ENCODE assay signal across 10 mouse cellular contexts in genomic region chr1:86053198-86053921, GRCm38 (mm10). TPM values are rescaled to one million over a fixed set of nuclear protein-coding genes. Genes with fewer than 3 reads are reported as not detected.
DNase-seq lines count a peak whose midpoint lies in the region; ATAC-seq and TF ChIP-seq lines count a peak whose summit lies in the region.
"Had no signal": no experiment of that assay in that cellular context is flagged by ENCODE, and none has a peak within 500 bp of the region (broad histone marks: within the 10 kb centered on the region; RNA-seq: fewer than 3 reads in every experiment).

No protein-coding gene starts in this region.

- no peak for TF ChIP-seq POLR2A in cerebellum, adult 2 months (IDR thresholded peaks at IDR 0.05; ENCODE audit: borderline replicate concordance, insufficient read depth, low read length)

- H3K4me1 ChIP-seq in liver, embryonic 15.5 days (replicated peaks): 0 out of 2 replicates have a peak, but pooled peaks cover 8% of the 10 kb centered on the region
- H3K4me1 ChIP-seq in liver, embryonic 11.5 days (replicated peaks; ENCODE audit: control insufficient read depth, insufficient read depth, low read length): no peaks in the 10 kb centered on the region
- H3K4me1 ChIP-seq in cerebellum, adult 2 months (ENCODE audit: control insufficient read depth, insufficient read depth, low read length): peaks cover 8% of the 10 kb centered on the region
- H3K4me1 ChIP-seq: midbrain, embryonic 12.5 days had no signal

- no peaks in the 10 kb centered on the region for H3K9me3 ChIP-seq in liver, embryonic 15.5 days (replicated peaks)
- H3K9me3 ChIP-seq in liver, embryonic 11.5 days (ENCODE audit: control insufficient read depth, low read length): no peaks in the 10 kb centered on the region
- H3K9me3 ChIP-seq: midbrain, embryonic 12.5 days had no signal

- H3K36me3 ChIP-seq in liver, embryonic 15.5 days (replicated peaks): no peaks in the 10 kb centered on the region
- H3K36me3 ChIP-seq in liver, embryonic 11.5 days (ENCODE audit: control insufficient read depth, insufficient read depth, low read length): no peaks in the 10 kb centered on the region
- H3K36me3 ChIP-seq: midbrain, embryonic 12.5 days had no signal

- no peak overlapping the region for H3K4me3 ChIP-seq in liver, embryonic 15.5 days (replicated peaks)
- H3K4me3 ChIP-seq in liver, embryonic 11.5 days (ENCODE audit: low read depth, low read length): no peak overlapping the region
- no peak overlapping the region for H3K4me3 ChIP-seq in cerebellum, adult 2 months (replicated peaks; ENCODE audit: insufficient read depth, low read depth, low read length)
- H3K4me3 ChIP-seq: midbrain, embryonic 12.5 days had no signal

- H3K27me3 ChIP-seq in liver, embryonic 15.5 days: peaks cover 10% of the 10 kb centered on the region
- peaks cover 9% of the 10 kb centered on the region for H3K27me3 ChIP-seq in liver, embryonic 11.5 days (replicated peaks; ENCODE audit: control insufficient read depth, insufficient read depth, low read length)
- H3K27me3 ChIP-seq in cerebellum, adult 2 months (ENCODE audit: control insufficient read depth, insufficient read depth, low read length): no peaks in the 10 kb centered on the region

- 0 out of 2 replicates have a peak overlapping the region, but pooled peaks have one; percentile 29 for H3K27ac ChIP-seq in liver, embryonic 15.5 days (replicated peaks)
- H3K27ac ChIP-seq in liver, embryonic 11.5 days (ENCODE audit: low read depth, low read length): no peak overlapping the region
- no peak overlapping the region for H3K27ac ChIP-seq in cerebellum, adult 2 months (ENCODE audit: insufficient read depth, low read length)
- H3K27ac ChIP-seq: midbrain, embryonic 12.5 days had no signal

- H3K4me2 ChIP-seq in liver, embryonic 15.5 days: no peak overlapping the region
- no peak overlapping the region for H3K4me2 ChIP-seq in liver, embryonic 11.5 days
- H3K4me2 ChIP-seq: midbrain, embryonic 12.5 days had no signal

- ATAC-seq in liver, embryonic 15.5 days (ENCODE audit: insufficient read depth): no peak
- no peak for ATAC-seq in liver, embryonic 11.5 days (replicated peaks; ENCODE audit: low FRiP score)

- WGBS in liver, embryonic 15.5 days (ENCODE audit: insufficient replicate concordance): 68% methylated on average over 12 of the region's 12 CpGs
- WGBS in liver, embryonic 11.5 days: 84% methylated on average over 12 of the region's 12 CpGs
- WGBS in cerebellum, adult 2 months: 11% methylated on average over 12 of the region's 12 CpGs

- DNase-seq in liver, embryonic 11.5 days (ENCODE audit: low spot score): no peak
- peak; percentile 85 to 86 for DNase-seq in cerebellum, adult 2 months
- peak; percentile 64 for DNase-seq in gastrocnemius, postnatal 10 days
- DNase-seq in left cerebral cortex, adult 11 months (ENCODE audit: low spot score): peak; percentile 66
- DNase-seq in retina, embryonic 14.5 days (ENCODE audit: low spot score): no peak
- no peak for DNase-seq in spleen, postnatal 10 days (ENCODE audit: low spot score in 2 of 2)
- DNase-seq in retina, postnatal 1 day: no peak

- no peak for TF ChIP-seq CTCF in cerebellum, adult 2 months (IDR thresholded peaks at IDR 0.05; ENCODE audit: borderline replicate concordance, insufficient read depth, low read depth, low read length)

- H3K9ac ChIP-seq in liver, embryonic 15.5 days: no peak overlapping the region
- no peak overlapping the region for H3K9ac ChIP-seq in liver, embryonic 11.5 days (ENCODE audit: low read depth, low read length)
- H3K9ac ChIP-seq: midbrain, embryonic 12.5 days had no signal

RNA-seq across cellular contexts. Expression of gene 2810459M11Rik, which starts 7.7 kb away (rescaled TPM):
- 24.0 and 28.1 TPM in 2 replicates for polyA plus RNA-seq in liver, embryonic 15.5 days (2015; fragmentation: Nextera tagmentation; extraction: Ambion mirVana)
- polyA plus RNA-seq in liver, embryonic 11.5 days (2014; fragmentation: Nextera tagmentation; extraction: Ambion mirVana): 16.4 and 17.7 TPM in 2 replicates
- polyA plus RNA-seq in cerebellum, adult 2 months (2012; rRNA removed): 6.0 and 6.9 TPM in 2 replicates
- total RNA-seq in gastrocnemius, postnatal 10 days (2021): under 1 TPM; 0.09 to 0.12 TPM

RNA-seq across cellular contexts. Expression of gene Psmd1, which starts 10.8 kb away (rescaled TPM):
- 88.6 and 90.5 TPM in 2 replicates for polyA plus RNA-seq in liver, embryonic 15.5 days (2015; fragmentation: Nextera tagmentation; extraction: Ambion mirVana)
- polyA plus RNA-seq in liver, embryonic 11.5 days (2014; fragmentation: Nextera tagmentation; extraction: Ambion mirVana): 196 and 223 TPM in 2 replicates
- 81.1 and 84.2 TPM in 2 replicates for polyA plus RNA-seq in cerebellum, adult 2 months (2012; rRNA removed)
- total RNA-seq in gastrocnemius, postnatal 10 days (2021): 100 to 1,000 TPM; 115 to 117 TPM

RNA-seq across cellular contexts. Expression of gene Spata3, which starts 36.7 kb away (rescaled TPM):
- 0.24 and 0.26 TPM in 2 replicates for polyA plus RNA-seq in liver, embryonic 15.5 days (2015; fragmentation: Nextera tagmentation; extraction: Ambion mirVana)
- not detected in 2 replicates for polyA plus RNA-seq in liver, embryonic 11.5 days (2014; fragmentation: Nextera tagmentation; extraction: Ambion mirVana)
- polyA plus RNA-seq in cerebellum, adult 2 months (2012; rRNA removed): 0.95 and 1.0 TPM in 2 replicates
- not detected for total RNA-seq in gastrocnemius, postnatal 10 days (2021)
- total RNA-seq: gastrocnemius, postnatal 4 days had no signal

RNA-seq across cellular contexts. Expression of gene Htr2b, which starts 58.4 kb away (rescaled TPM):
- polyA plus RNA-seq in liver, embryonic 15.5 days (2015; fragmentation: Nextera tagmentation; extraction: Ambion mirVana): 0.07 and 0.15 TPM in 2 replicates
- polyA plus RNA-seq in liver, embryonic 11.5 days (2014; fragmentation: Nextera tagmentation; extraction: Ambion mirVana): 0.23 and 0.26 TPM in 2 replicates
- polyA plus RNA-seq in cerebellum, adult 2 months (2012; rRNA removed): not detected in 2 replicates
- total RNA-seq in gastrocnemius, postnatal 10 days (2021): under 1 TPM; 0.59 to 0.72 TPM

Comparison
In these comparisons a context has a peak if more than half of its experiments do, and no peak if none do; other contexts are left out.
1. DNase-seq: peak in cerebellum, adult 2 months (2 of 2), gastrocnemius, postnatal 10 days (single experiment) and left cerebral cortex, adult 11 months (single experiment); none in liver, embryonic 11.5 days (single experiment), retina, embryonic 14.5 days (single experiment), spleen, postnatal 10 days (0 of 2) and retina, postnatal 1 day (single experiment).